Mouse (Mus musculus): ENCODE data around the gene Tespa1. TPM values are rescaled to one million over a fixed set of nuclear protein-coding genes. Genes with fewer than 3 reads are reported as not detected.

Gene Tespa1
- total and polyA plus RNA-seq, 3 experiments: 0.18 to 0.70 (median 0.47) TPM

GRCm38 (mm10) chr10:130314110-130314829 lies 8.4 kb upstream of the Tespa1 start:
- peak; percentile 14 to 33 for DNase-seq
- Histone ChIP-seq H3K4me3 (no peak overlapping the region), H3K9ac (ENCODE audit: low read depth, low read length) (no peak overlapping the region), H3K4me1 (ENCODE audit: control insufficient read depth, insufficient read depth, low read length) (no peaks in the 10 kb centered on the region), H3K27ac (no peak overlapping the region), H3K79me2 (replicated peaks; ENCODE audit: control insufficient read depth, insufficient read depth, low read length) (no peaks in the 10 kb centered on the region), H3K36me3 (ENCODE audit: control insufficient read depth, insufficient read depth, low read length) (no peaks in the 10 kb centered on the region), H3K27me3 (ENCODE audit: control insufficient read depth, insufficient read depth, low read length) (no peaks in the 10 kb centered on the region)
- 47% methylated on average over 2 of the region's 2 CpGs for WGBS
- TF ChIP-seq CTCF (IDR thresholded peaks at IDR 0.05): no peak
- TF ChIP-seq EP300 (IDR thresholded peaks at IDR 0.05; ENCODE audit: insufficient read depth, low read depth, low read length): no peak
- TF ChIP-seq POLR2A (IDR thresholded peaks at IDR 0.05; ENCODE audit: insufficient read depth, low read depth, low read length): no peak
- intact Hi-C loops (cut with DNase I): no loop called here

GRCm38 (mm10) chr10:130315846-130316245 lies 6.8 kb upstream of the Tespa1 start:
- intact Hi-C loops (cut with DNase I): no loop called here
- DNase-seq: no peak
- no peak for TF ChIP-seq EP300 (IDR thresholded peaks at IDR 0.05; ENCODE audit: insufficient read depth, low read depth, low read length)
- no peak for TF ChIP-seq POLR2A (IDR thresholded peaks at IDR 0.05; ENCODE audit: insufficient read depth, low read depth, low read length)
- no peak for TF ChIP-seq CTCF (IDR thresholded peaks at IDR 0.05)

GRCm38 (mm10) chr10:130318720-130319119 lies 4.0 kb upstream of the Tespa1 start:
- WGBS: 53% methylated on average over 4 of the region's 4 CpGs
- H3K9ac ChIP-seq (ENCODE audit: low read depth, low read length): no peak overlapping the region
- no peaks in the 10 kb centered on the region for H3K79me2 ChIP-seq (replicated peaks; ENCODE audit: control insufficient read depth, insufficient read depth, low read length)
- no peak overlapping the region for H3K27ac ChIP-seq
- no peak for DNase-seq
- H3K27me3 ChIP-seq (ENCODE audit: control insufficient read depth, insufficient read depth, low read length): no peaks in the 10 kb centered on the region
- TF ChIP-seq EP300 (IDR thresholded peaks at IDR 0.05; ENCODE audit: insufficient read depth, low read depth, low read length): no peak
- no peak for TF ChIP-seq POLR2A (IDR thresholded peaks at IDR 0.05; ENCODE audit: insufficient read depth, low read depth, low read length)
- no peak for TF ChIP-seq CTCF (IDR thresholded peaks at IDR 0.05)
- intact Hi-C loops (cut with DNase I): no loop called here
- H3K4me3 ChIP-seq: no peak overlapping the region
- H3K4me1 ChIP-seq (ENCODE audit: control insufficient read depth, insufficient read depth, low read length): no peaks in the 10 kb centered on the region
- H3K36me3 ChIP-seq (ENCODE audit: control insufficient read depth, insufficient read depth, low read length): no peaks in the 10 kb centered on the region

More at GRCm38 (mm10) chr10:130315846-130316245, 6.8 kb upstream of the Tespa1 start:
- H3K79me2 ChIP-seq (replicated peaks; ENCODE audit: control insufficient read depth, insufficient read depth, low read length): no peaks in the 10 kb centered on the region
- no peaks in the 10 kb centered on the region for H3K4me1 ChIP-seq (ENCODE audit: control insufficient read depth, insufficient read depth, low read length)
- no peak overlapping the region for H3K4me3 ChIP-seq
- H3K27me3 ChIP-seq (ENCODE audit: control insufficient read depth, insufficient read depth, low read length): no peaks in the 10 kb centered on the region
- H3K9ac ChIP-seq (ENCODE audit: low read depth, low read length): no peak overlapping the region
- no peak overlapping the region for H3K27ac ChIP-seq
- no peaks in the 10 kb centered on the region for H3K36me3 ChIP-seq (ENCODE audit: control insufficient read depth, insufficient read depth, low read length)

- no peak overlapping the region for H3K9ac ChIP-seq (ENCODE audit: low read depth, low read length)
- H3K27me3 ChIP-seq (ENCODE audit: control insufficient read depth, insufficient read depth, low read length): no peaks in the 10 kb centered on the region
- no peak for DNase-seq
- H3K79me2 ChIP-seq (replicated peaks; ENCODE audit: control insufficient read depth, insufficient read depth, low read length): no peaks in the 10 kb centered on the region
- intact Hi-C loops (cut with DNase I): no loop called here
- no peaks in the 10 kb centered on the region for H3K4me1 ChIP-seq (ENCODE audit: control insufficient read depth, insufficient read depth, low read length)
- no peak overlapping the region for H3K27ac ChIP-seq
- H3K36me3 ChIP-seq (ENCODE audit: control insufficient read depth, insufficient read depth, low read length): no peaks in the 10 kb centered on the region
- no peak for TF ChIP-seq POLR2A (IDR thresholded peaks at IDR 0.05; ENCODE audit: insufficient read depth, low read depth, low read length)
- no peak for TF ChIP-seq EP300 (IDR thresholded peaks at IDR 0.05; ENCODE audit: insufficient read depth, low read depth, low read length)
- TF ChIP-seq CTCF (IDR thresholded peaks at IDR 0.05): no peak
- 78% methylated on average over 2 of the region's 2 CpGs for WGBS
- H3K4me3 ChIP-seq: no peak overlapping the region
Observed at GRCm38 (mm10) chr10:130320715-130321114, 2.0 kb upstream of the Tespa1 start.

GRCm38 (mm10) chr10:130322062-130322461 lies 608 bp upstream of the Tespa1 start:
- DNase-seq: no peak
- intact Hi-C loops (cut with DNase I): no loop called here
- H3K27me3 ChIP-seq (ENCODE audit: control insufficient read depth, insufficient read depth, low read length): no peaks in the 10 kb centered on the region
- H3K27ac ChIP-seq: no peak overlapping the region
- no peak overlapping the region for H3K4me3 ChIP-seq
- TF ChIP-seq CTCF (IDR thresholded peaks at IDR 0.05) (no peak), POLR2A (IDR thresholded peaks at IDR 0.05; ENCODE audit: insufficient read depth, low read depth, low read length) (no peak), EP300 (IDR thresholded peaks at IDR 0.05; ENCODE audit: insufficient read depth, low read depth, low read length) (no peak)
- H3K4me1 ChIP-seq (ENCODE audit: control insufficient read depth, insufficient read depth, low read length): no peaks in the 10 kb centered on the region
- H3K36me3 ChIP-seq (ENCODE audit: control insufficient read depth, insufficient read depth, low read length): no peaks in the 10 kb centered on the region
- no peaks in the 10 kb centered on the region for H3K79me2 ChIP-seq (replicated peaks; ENCODE audit: control insufficient read depth, insufficient read depth, low read length)
- no peak overlapping the region for H3K9ac ChIP-seq (ENCODE audit: low read depth, low read length)

- no peaks in the 10 kb centered on the region for H3K4me1 ChIP-seq (ENCODE audit: control insufficient read depth, insufficient read depth, low read length)
- H3K79me2 ChIP-seq (replicated peaks; ENCODE audit: control insufficient read depth, insufficient read depth, low read length): no peaks in the 10 kb centered on the region
- no peak overlapping the region for H3K4me3 ChIP-seq
- H3K36me3 ChIP-seq (ENCODE audit: control insufficient read depth, insufficient read depth, low read length): no peaks in the 10 kb centered on the region
- intact Hi-C loops (cut with DNase I): no loop called here
- H3K9ac ChIP-seq (ENCODE audit: low read depth, low read length): no peak overlapping the region
- no peak for TF ChIP-seq POLR2A (IDR thresholded peaks at IDR 0.05; ENCODE audit: insufficient read depth, low read depth, low read length)
- no peak for TF ChIP-seq EP300 (IDR thresholded peaks at IDR 0.05; ENCODE audit: insufficient read depth, low read depth, low read length)
- TF ChIP-seq CTCF (IDR thresholded peaks at IDR 0.05): no peak
- H3K27ac ChIP-seq: no peak overlapping the region
- WGBS: 75% methylated on average over 4 of the region's 4 CpGs
- H3K27me3 ChIP-seq (ENCODE audit: control insufficient read depth, insufficient read depth, low read length): no peaks in the 10 kb centered on the region
- no peak for DNase-seq
Observed at GRCm38 (mm10) chr10:130324243-130324642, 1.6 kb downstream of the Tespa1 start.
